Mouse (Mus musculus) E14TG2a.4 (cell line): ENCODE data around the gene Spg11.

Experiments
- H3K27me3 ChIP-seq: 2 replicates; pipeline ENCODE4 v1.6.1; 2014; ENCODE audit warnings: low read length, control low read depth; ENCODE audit not compliant: insufficient read depth
- H3K36me3 ChIP-seq: 2 replicates; pipeline ENCODE4 v1.6.1; 2014; ENCODE audit warnings: low read length, control low read depth; ENCODE audit not compliant: insufficient read depth
- H3K4me1 ChIP-seq: replicated peaks from 2 replicates; pipeline ENCODE4 v1.6.1; 2014; ENCODE audit warnings: low read depth, low read length, control low read depth
- H3K4me3 ChIP-seq: replicated peaks from 2 replicates; pipeline ENCODE4 v1.5.1; 2014; ENCODE audit warnings: mild to moderate bottlenecking, low read length
- H3K9me3 ChIP-seq: 2 replicates; pipeline ENCODE4 v1.6.1; 2014; ENCODE audit warnings: low read length, control low read depth
- CTCF ChIP-seq: conservative IDR thresholded peaks from 2 replicates; pipeline ENCODE4 v1.5.1; 2014; ENCODE audit warnings: low read length
- NANOG ChIP-seq: IDR thresholded peaks from 2 replicates; pipeline ENCODE4 v1.6.1; 2014; ENCODE audit warnings: borderline replicate concordance, low read length, mixed read lengths
- POU5F1 ChIP-seq: IDR thresholded peaks from 2 replicates; pipeline ENCODE4 v1.6.1; 2014; ENCODE audit warnings: low read length, borderline replicate concordance

Spg11 gene

GRCm38 (mm10) chr2:122148242-122148917, 30.2 kb upstream of the Spg11 start:
- Histone ChIP-seq H3K27me3 (peaks cover 66% of the 10 kb centered on the region), H3K4me3 (peak overlapping the region; percentile 79), H3K9me3 (peaks cover 13% of the 10 kb centered on the region), H3K36me3 (no peaks in the 10 kb centered on the region), H3K4me1 (peaks cover 11% of the 10 kb centered on the region)
- no peak for TF ChIP-seq CTCF
- TF ChIP-seq NANOG: no peak
- TF ChIP-seq POU5F1: no peak

GRCm38 (mm10) chr2:122147508-122148241, 29.5 kb upstream of the Spg11 start, which contains the start of gene B2m:
TSS of gene B2m (plus strand) at chr2:122147686.
- Histone ChIP-seq H3K4me1 (peaks cover 11% of the 10 kb centered on the region), H3K4me3 (peak within 1 kb of the TSS; percentile 79), H3K36me3 (no peaks in the 10 kb centered on the region), H3K27me3 (peaks cover 72% of the 10 kb centered on the region), H3K9me3 (peaks cover 13% of the 10 kb centered on the region)
- no peak for TF ChIP-seq CTCF
- TF ChIP-seq NANOG: no peak
- no peak for TF ChIP-seq POU5F1

- TF ChIP-seq CTCF (no peak), NANOG (no peak), POU5F1 (no peak)
- Histone ChIP-seq H3K4me1 (peaks cover 11% of the 10 kb centered on the region), H3K4me3 (no peak overlapping the region)
These were observed 28.5 kb upstream of the Spg11 start for GRCm38 (mm10) chr2:122146687-122147086.

GRCm38 (mm10) chr2:122145756-122146155, 27.6 kb upstream of the Spg11 start:
- Histone ChIP-seq H3K4me3 (no peak overlapping the region), H3K9me3 (peaks cover 11% of the 10 kb centered on the region), H3K36me3 (no peaks in the 10 kb centered on the region), H3K4me1 (peaks cover 11% of the 10 kb centered on the region), H3K27me3 (peaks cover 62% of the 10 kb centered on the region)
- TF ChIP-seq POU5F1 (no peak), NANOG (no peak), CTCF (no peak)

More at GRCm38 (mm10) chr2:122146687-122147086, 28.5 kb upstream of the Spg11 start:
- Histone ChIP-seq H3K36me3 (no peaks in the 10 kb centered on the region), H3K9me3 (peaks cover 13% of the 10 kb centered on the region), H3K27me3 (peaks cover 68% of the 10 kb centered on the region)

GRCm38 (mm10) chr2:122143111-122143510, 24.9 kb upstream of the Spg11 start:
- no peak overlapping the region for H3K4me3 ChIP-seq
- peaks cover 36% of the 10 kb centered on the region for H3K27me3 ChIP-seq
- TF ChIP-seq POU5F1 (no peak), NANOG (no peak), CTCF (no peak)
- peaks cover 4% of the 10 kb centered on the region; the same call in 1 of the 2 replicates for H3K4me1 ChIP-seq
- H3K36me3 ChIP-seq: no peaks in the 10 kb centered on the region
- H3K9me3 ChIP-seq: no peaks in the 10 kb centered on the region

- no peaks in the 10 kb centered on the region for H3K36me3 ChIP-seq
- no peaks in the 10 kb centered on the region for H3K4me1 ChIP-seq
- H3K9me3 ChIP-seq: no peaks in the 10 kb centered on the region
- no peak overlapping the region for H3K4me3 ChIP-seq
- TF ChIP-seq POU5F1 (no peak), NANOG (no peak), CTCF (no peak)
- peaks cover 19% of the 10 kb centered on the region for H3K27me3 ChIP-seq
These were observed 23.3 kb upstream of the Spg11 start for GRCm38 (mm10) chr2:122141332-122141967.

- no peak overlapping the region for H3K4me3 ChIP-seq
- no peaks in the 10 kb centered on the region for H3K36me3 ChIP-seq
- peaks cover 18% of the 10 kb centered on the region for H3K27me3 ChIP-seq
- no peaks in the 10 kb centered on the region for H3K9me3 ChIP-seq
- TF ChIP-seq POU5F1 (no peak), NANOG (no peak), CTCF (no peak)
- H3K4me1 ChIP-seq: no peaks in the 10 kb centered on the region
These were observed 22.6 kb upstream of the Spg11 start for GRCm38 (mm10) chr2:122140815-122141214.

GRCm38 (mm10) chr2:122137839-122138465, 19.8 kb upstream of the Spg11 start:
- H3K9me3 ChIP-seq: no peaks in the 10 kb centered on the region
- TF ChIP-seq CTCF: no peak
- TF ChIP-seq POU5F1: no peak
- no peak for TF ChIP-seq NANOG
- H3K4me3 ChIP-seq: no peak overlapping the region
- peaks cover under 1% of the 10 kb centered on the region for H3K27me3 ChIP-seq
- H3K4me1 ChIP-seq: no peaks in the 10 kb centered on the region
- H3K36me3 ChIP-seq: no peaks in the 10 kb centered on the region
